ENCODE assay signal across 18 mouse cellular contexts in the genomic region with DNA sequence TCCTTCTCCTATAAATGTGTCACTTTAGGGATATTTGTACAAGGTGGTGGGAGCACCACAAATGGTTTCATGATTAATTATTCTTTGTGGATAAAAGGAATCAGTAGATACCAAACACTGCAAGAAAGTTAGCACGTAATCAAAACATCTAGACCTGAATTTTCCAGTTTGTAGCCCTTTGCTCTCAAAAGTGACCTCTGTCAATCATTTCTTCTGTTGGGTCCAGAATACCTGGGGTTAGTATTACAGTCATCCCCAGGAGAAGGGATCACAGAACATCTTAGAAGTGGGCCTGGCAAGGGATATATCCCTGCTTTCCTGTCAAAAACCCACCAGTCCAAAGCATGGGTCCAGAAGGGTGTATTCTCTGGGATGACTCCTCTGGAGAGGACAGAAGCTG.
"Had no signal": no experiment of that assay in that cellular context is flagged by ENCODE, and none has a peak within 500 bp of the region (broad histone marks: within the 10 kb centered on the region; RNA-seq: fewer than 3 reads in every experiment).

No protein-coding gene starts in this region.

- H3K36me3 ChIP-seq: midbrain, embryonic 10.5 days; midbrain, embryonic 13.5 days; neural tube, embryonic 13.5 days; neural tube, embryonic 15.5 days had no signal

- DNase-seq: lung, adult 18-20 months; lung, embryonic 14.5 days; lung, postnatal 10 days; lung, postnatal 4 days; retina, postnatal 1 day; right cerebral cortex, adult 18-20 months; right cerebral cortex, postnatal 25 days; right cerebral cortex, postnatal 4 days; spleen, adult 18-20 months; thymus, adult 18-20 months; thymus, postnatal 14 days; thymus, postnatal 36 days had no signal

- H3K27me3 ChIP-seq: midbrain, embryonic 13.5 days; neural tube, embryonic 13.5 days; neural tube, embryonic 15.5 days had no signal

- H3K9ac ChIP-seq: lung, embryonic 14.5 days; midbrain, embryonic 13.5 days; neural tube, embryonic 13.5 days; neural tube, embryonic 15.5 days had no signal

- H3K9me3 ChIP-seq: neural tube, embryonic 13.5 days; neural tube, embryonic 15.5 days had no signal

- H3K4me2 ChIP-seq: lung, embryonic 14.5 days; midbrain, embryonic 13.5 days; neural tube, embryonic 13.5 days; neural tube, embryonic 15.5 days had no signal

- H3K27ac ChIP-seq: midbrain, embryonic 10.5 days; midbrain, embryonic 13.5 days; neural tube, embryonic 13.5 days; neural tube, embryonic 15.5 days had no signal

- H3K4me3 ChIP-seq: midbrain, embryonic 10.5 days; midbrain, embryonic 13.5 days; myocyte; neural tube, embryonic 13.5 days; neural tube, embryonic 15.5 days had no signal

- ATAC-seq: midbrain, embryonic 13.5 days; midbrain, embryonic 16.5 days had no signal
